Mouse (Mus musculus) small intestine, adult 2 months (tissue): Measurements from ENCODE around the gene Irf7.

Source experiments
- CTCF ChIP-seq: fragments of 200-500 bp; IDR thresholded peaks from 2 replicates; pipeline ENCODE4 v1.5.1; 2012; ENCODE audit warnings: low read depth, mild to moderate bottlenecking, control low read depth, inconsistent platforms, low read length, moderate library complexity, mixed read lengths; ENCODE audit not compliant: insufficient replicate concordance, insufficient read length; ENCODE audit errors: extremely low read depth
- POLR2A ChIP-seq: fragments of 200-500 bp; IDR thresholded peaks from 2 replicates; pipeline ENCODE4 v1.6.1; 2012; ENCODE audit warnings: low read depth, mild to moderate bottlenecking, control low read depth, inconsistent platforms, low read length, moderate library complexity

- TF ChIP-seq CTCF (no peak), POLR2A (no peak)
Measured at GRCm38 (mm10) chr7:141291921-141292582, 25.8 kb upstream of the Irf7 start, which contains the start of gene Drd4.
